28 mouse cellular contexts compared by ENCODE assay signal in genomic region chr7:102517051-102517335, GRCm38 (mm10). TPM values are rescaled to one million over a fixed set of nuclear protein-coding genes. Genes with fewer than 3 reads are reported as not detected.
DNase-seq lines count a peak whose midpoint lies in the region; ATAC-seq and TF ChIP-seq lines count a peak whose summit lies in the region.
"Had no signal": no experiment of that assay in that cellular context is flagged by ENCODE, and none has a peak within 500 bp of the region (broad histone marks: within the 10 kb centered on the region; RNA-seq: fewer than 3 reads in every experiment).

No protein-coding gene starts in this region.

- no peaks in the 10 kb centered on the region for H3K36me3 ChIP-seq in embryonic facial prominence, embryonic 14.5 days (ENCODE audit: control insufficient read depth, insufficient read depth, low read length)
- no peaks in the 10 kb centered on the region for H3K36me3 ChIP-seq in embryonic facial prominence, embryonic 10.5 days (replicated peaks)
- H3K36me3 ChIP-seq in midbrain, postnatal 0 days (ENCODE audit: insufficient read depth, low read length) = no peaks in the 10 kb centered on the region
- H3K36me3 ChIP-seq in midbrain, embryonic 11.5 days (ENCODE audit: control insufficient read depth, insufficient read depth, low read length) = no peaks in the 10 kb centered on the region
- H3K36me3 ChIP-seq in limb, embryonic 15.5 days = no peaks in the 10 kb centered on the region
- H3K36me3 ChIP-seq: embryonic facial prominence, embryonic 13.5 days; heart, embryonic 10.5 days; hindbrain, embryonic 12.5 days; intestine, embryonic 15.5 days; lung, embryonic 15.5 days; midbrain, embryonic 10.5 days; neural tube, embryonic 13.5 days had no signal

- TF ChIP-seq CTCF in layer of hippocampus, adult 2 months (conservative IDR thresholded peaks at IDR 0.05) = no peak
- no peak for TF ChIP-seq CTCF in midbrain, postnatal 0 days (IDR thresholded peaks at IDR 0.05)

- no peak for ATAC-seq in embryonic facial prominence, embryonic 14.5 days (ENCODE audit: low read depth)
- ATAC-seq in midbrain, postnatal 0 days (ENCODE audit: low FRiP score) = no peak
- no peak for ATAC-seq in midbrain, embryonic 11.5 days (ENCODE audit: low FRiP score)
- peak; percentile 22; the same call in 1 of the 2 replicates for ATAC-seq in limb, embryonic 15.5 days (ENCODE audit: insufficient number of reproducible peaks, low FRiP score, low TSS enrichment, low read depth)
- ATAC-seq: intestine, embryonic 15.5 days had no signal

- peaks cover 13% of the 10 kb centered on the region; the same call in 1 of the 2 replicates for H3K27me3 ChIP-seq in embryonic facial prominence, embryonic 14.5 days (replicated peaks; ENCODE audit: control insufficient read depth, insufficient read depth, low read length)
- H3K27me3 ChIP-seq in embryonic facial prominence, embryonic 10.5 days (replicated peaks; ENCODE audit: low read depth, poor library complexity, severe bottlenecking) = peaks cover 23% of the 10 kb centered on the region
- H3K27me3 ChIP-seq in midbrain, postnatal 0 days (ENCODE audit: insufficient read depth, low read length) = peaks cover 5% of the 10 kb centered on the region; the same call in 1 of the 2 replicates
- peaks cover 6% of the 10 kb centered on the region; the same call in 1 of the 2 replicates for H3K27me3 ChIP-seq in midbrain, embryonic 11.5 days (ENCODE audit: control insufficient read depth, insufficient read depth, low read length)
- H3K27me3 ChIP-seq in limb, embryonic 15.5 days = peaks cover 19% of the 10 kb centered on the region; the same call in 1 of the 2 replicates
- H3K27me3 ChIP-seq: intestine, embryonic 15.5 days had no signal

- no peak overlapping the region for H3K27ac ChIP-seq in embryonic facial prominence, embryonic 14.5 days (replicated peaks; ENCODE audit: low read depth, low read length)
- no peak overlapping the region for H3K27ac ChIP-seq in embryonic facial prominence, embryonic 10.5 days (replicated peaks)
- H3K27ac ChIP-seq in layer of hippocampus, adult 2 months = no peak overlapping the region
- H3K27ac ChIP-seq in midbrain, postnatal 0 days (ENCODE audit: low read depth, low read length) = no peak overlapping the region
- no peak overlapping the region for H3K27ac ChIP-seq in midbrain, embryonic 11.5 days (ENCODE audit: low read depth, low read length)
- H3K27ac ChIP-seq in limb, embryonic 15.5 days = no peak overlapping the region
- H3K27ac ChIP-seq: embryonic facial prominence, embryonic 13.5 days; heart, embryonic 10.5 days; hindbrain, embryonic 12.5 days; intestine, embryonic 15.5 days; liver, embryonic 14.5 days; lung, embryonic 15.5 days; macrophage; midbrain, embryonic 10.5 days; neural tube, embryonic 13.5 days had no signal

- no peak overlapping the region for H3K9ac ChIP-seq in embryonic facial prominence, embryonic 14.5 days (ENCODE audit: low read depth, low read length)
- H3K9ac ChIP-seq in midbrain, postnatal 0 days (replicated peaks; ENCODE audit: low read length, poor library complexity, severe bottlenecking) = no peak overlapping the region
- H3K9ac ChIP-seq in midbrain, embryonic 11.5 days (ENCODE audit: low read length) = no peak overlapping the region
- no peak overlapping the region for H3K9ac ChIP-seq in limb, embryonic 15.5 days
- H3K9ac ChIP-seq: embryonic facial prominence, embryonic 13.5 days; hindbrain, embryonic 12.5 days; intestine, embryonic 15.5 days; liver, embryonic 14.5 days; lung, embryonic 15.5 days; neural tube, embryonic 13.5 days had no signal

- H3K4me1 ChIP-seq in embryonic facial prominence, embryonic 14.5 days (ENCODE audit: control insufficient read depth, insufficient read depth, low read length) = peaks cover 9% of the 10 kb centered on the region
- peaks cover 14% of the 10 kb centered on the region for H3K4me1 ChIP-seq in embryonic facial prominence, embryonic 10.5 days
- H3K4me1 ChIP-seq in midbrain, postnatal 0 days (ENCODE audit: insufficient read depth, low read length) = no peaks in the 10 kb centered on the region
- H3K4me1 ChIP-seq in midbrain, embryonic 11.5 days (ENCODE audit: control insufficient read depth, insufficient read depth, low read length) = no peaks in the 10 kb centered on the region
- peaks cover 22% of the 10 kb centered on the region for H3K4me1 ChIP-seq in limb, embryonic 15.5 days

- no peaks in the 10 kb centered on the region for H3K9me3 ChIP-seq in embryonic facial prominence, embryonic 14.5 days (ENCODE audit: control insufficient read depth, low read length)
- H3K9me3 ChIP-seq in embryonic facial prominence, embryonic 10.5 days = no peaks in the 10 kb centered on the region
- no peaks in the 10 kb centered on the region for H3K9me3 ChIP-seq in midbrain, postnatal 0 days (ENCODE audit: low read length)
- no peaks in the 10 kb centered on the region for H3K9me3 ChIP-seq in midbrain, embryonic 11.5 days (ENCODE audit: control insufficient read depth, low read length)
- no peaks in the 10 kb centered on the region for H3K9me3 ChIP-seq in limb, embryonic 15.5 days
- H3K9me3 ChIP-seq: embryonic facial prominence, embryonic 13.5 days; heart, embryonic 10.5 days; hindbrain, embryonic 12.5 days; intestine, embryonic 15.5 days; lung, embryonic 15.5 days; midbrain, embryonic 10.5 days; neural tube, embryonic 13.5 days had no signal

- H3K4me3 ChIP-seq in embryonic facial prominence, embryonic 14.5 days (ENCODE audit: low read depth, low read length) = no peak overlapping the region
- no peak overlapping the region for H3K4me3 ChIP-seq in embryonic facial prominence, embryonic 10.5 days
- H3K4me3 ChIP-seq in layer of hippocampus, adult 2 months = no peak overlapping the region
- no peak overlapping the region for H3K4me3 ChIP-seq in midbrain, postnatal 0 days (ENCODE audit: low read depth, low read length)
- H3K4me3 ChIP-seq in midbrain, embryonic 11.5 days (ENCODE audit: low read depth, low read length) = no peak overlapping the region
- no peak overlapping the region for H3K4me3 ChIP-seq in limb, embryonic 15.5 days
- H3K4me3 ChIP-seq: embryonic facial prominence, embryonic 13.5 days; heart, embryonic 10.5 days; hindbrain, embryonic 12.5 days; intestine, embryonic 15.5 days; lung, embryonic 15.5 days; midbrain, embryonic 10.5 days; neural tube, embryonic 13.5 days had no signal

- DNase-seq in embryonic facial prominence, embryonic 14.5 days (ENCODE audit: low spot score) = peak; percentile 14
- no peak for DNase-seq in embryonic facial prominence, embryonic 10.5 days (ENCODE audit: low spot score)
- DNase-seq in layer of hippocampus, adult 2 months (ENCODE audit: low spot score in 2 of 2) = peak; percentile 10 to 16
- DNase-seq in layer of hippocampus, adult 9-11 months = no peak
- DNase-seq in midbrain, postnatal 0 days (ENCODE audit: low spot score) = peak; percentile 50
- DNase-seq in midbrain, embryonic 11.5 days (ENCODE audit: low spot score, missing footprints) = no peak
- DNase-seq: cerebellum, adult 9-10 months; gastrocnemius, postnatal 36 days; kidney, adult 9 months; kidney, postnatal 25 days; right cerebral cortex, adult 18-20 months; thymus, postnatal 36 days had no signal

- WGBS in embryonic facial prominence, embryonic 14.5 days = 76% methylated on average over 2 of the region's 2 CpGs
- 85% methylated on average over 2 of the region's 2 CpGs for WGBS in embryonic facial prominence, embryonic 10.5 days
- 49% methylated on average over 2 of the region's 2 CpGs for WGBS in midbrain, postnatal 0 days
- WGBS in midbrain, embryonic 11.5 days = 87% methylated on average over 2 of the region's 2 CpGs
- 44% methylated on average over 2 of the region's 2 CpGs for WGBS in limb, embryonic 15.5 days

- H3K4me2 ChIP-seq in embryonic facial prominence, embryonic 14.5 days (ENCODE audit: low read depth, low read length) = no peak overlapping the region
- H3K4me2 ChIP-seq in midbrain, postnatal 0 days (ENCODE audit: low read depth, low read length, poor library complexity, severe bottlenecking) = no peak overlapping the region
- H3K4me2 ChIP-seq in midbrain, embryonic 11.5 days = no peak overlapping the region
- H3K4me2 ChIP-seq in limb, embryonic 15.5 days = no peak overlapping the region
- H3K4me2 ChIP-seq: embryonic facial prominence, embryonic 13.5 days; hindbrain, embryonic 12.5 days; intestine, embryonic 15.5 days; lung, embryonic 15.5 days; neural tube, embryonic 13.5 days had no signal

RNA-seq across cellular contexts. Expression of gene Olfr547, which starts 17.6 kb away (rescaled TPM):
- not detected in 2 replicates for polyA plus RNA-seq in embryonic facial prominence, embryonic 14.5 days (2014; fragmentation: Nextera tagmentation; extraction: Ambion mirVana)
- not detected in 2 replicates for polyA plus RNA-seq in embryonic facial prominence, embryonic 10.5 days (2016; fragmentation: Nextera tagmentation; extraction: Ambion mirVana)
- not detected for total RNA-seq in layer of hippocampus, adult 2 months (2021)
- total RNA-seq in midbrain, postnatal 0 days (2014; rRNA removed) = not detected in 2 replicates
- not detected in 2 replicates for polyA plus RNA-seq in midbrain, postnatal 0 days (2015; fragmentation: Nextera tagmentation; extraction: Ambion mirVana)
- not detected in 2 replicates for polyA plus RNA-seq in midbrain, embryonic 11.5 days (2014; fragmentation: Nextera tagmentation; extraction: Ambion mirVana)
- not detected in 2 replicates for polyA plus RNA-seq in limb, embryonic 15.5 days (2015; fragmentation: Nextera tagmentation; extraction: Ambion mirVana)
- total RNA-seq: adrenal gland, postnatal 10 days; gastrocnemius, postnatal 36 days; left cerebral cortex, postnatal 36 days had no signal
- polyA plus RNA-seq: C2C12; embryonic facial prominence, embryonic 13.5 days; heart, embryonic 10.5 days; heart, postnatal 0 days; hindbrain, embryonic 12.5 days; intestine, embryonic 15.5 days; liver, embryonic 14.5 days; lung, embryonic 15.5 days; macrophage; midbrain, embryonic 10.5 days; neural tube, embryonic 13.5 days; spleen, adult 2 months; stomach, embryonic 14.5 days had no signal

RNA-seq across cellular contexts. Expression of gene Olfr545, which starts 17.6 kb away (rescaled TPM):
- polyA plus RNA-seq in embryonic facial prominence, embryonic 14.5 days (2014; fragmentation: Nextera tagmentation; extraction: Ambion mirVana) = not detected in 2 replicates
- 0.05 and 0.24 TPM in 2 replicates for polyA plus RNA-seq in embryonic facial prominence, embryonic 10.5 days (2016; fragmentation: Nextera tagmentation; extraction: Ambion mirVana)
- total RNA-seq in layer of hippocampus, adult 2 months (2021) = not detected
- total RNA-seq in midbrain, postnatal 0 days (2014; rRNA removed) = not detected in 2 replicates
- polyA plus RNA-seq in midbrain, postnatal 0 days (2015; fragmentation: Nextera tagmentation; extraction: Ambion mirVana) = 0.07 and 0.17 TPM in 2 replicates
- 0.16 TPM in 1 of 2 replicates, not detected in the other for polyA plus RNA-seq in midbrain, embryonic 11.5 days (2014; fragmentation: Nextera tagmentation; extraction: Ambion mirVana)
- 0.06 and 0.10 TPM in 2 replicates for polyA plus RNA-seq in limb, embryonic 15.5 days (2015; fragmentation: Nextera tagmentation; extraction: Ambion mirVana)
- total RNA-seq: adrenal gland, postnatal 10 days; gastrocnemius, postnatal 36 days; left cerebral cortex, postnatal 36 days had no signal
- polyA plus RNA-seq: C2C12; embryonic facial prominence, embryonic 13.5 days; heart, embryonic 10.5 days; heart, postnatal 0 days; liver, embryonic 14.5 days; lung, embryonic 15.5 days; macrophage; spleen, adult 2 months had no signal

RNA-seq across cellular contexts. Expression of gene Olfr548-ps1, which starts 23.7 kb away (rescaled TPM):
- not detected in 2 replicates for polyA plus RNA-seq in embryonic facial prominence, embryonic 14.5 days (2014; fragmentation: Nextera tagmentation; extraction: Ambion mirVana)
- polyA plus RNA-seq in embryonic facial prominence, embryonic 10.5 days (2016; fragmentation: Nextera tagmentation; extraction: Ambion mirVana) = not detected in 2 replicates
- total RNA-seq in layer of hippocampus, adult 2 months (2021) = not detected
- total RNA-seq in midbrain, postnatal 0 days (2014; rRNA removed) = not detected in 2 replicates
- polyA plus RNA-seq in midbrain, postnatal 0 days (2015; fragmentation: Nextera tagmentation; extraction: Ambion mirVana) = not detected in 2 replicates
- not detected in 2 replicates for polyA plus RNA-seq in midbrain, embryonic 11.5 days (2014; fragmentation: Nextera tagmentation; extraction: Ambion mirVana)
- not detected in 2 replicates for polyA plus RNA-seq in limb, embryonic 15.5 days (2015; fragmentation: Nextera tagmentation; extraction: Ambion mirVana)
- total RNA-seq: adrenal gland, postnatal 10 days; gastrocnemius, postnatal 36 days; left cerebral cortex, postnatal 36 days had no signal
- polyA plus RNA-seq: C2C12; embryonic facial prominence, embryonic 13.5 days; heart, embryonic 10.5 days; heart, postnatal 0 days; hindbrain, embryonic 12.5 days; intestine, embryonic 15.5 days; liver, embryonic 14.5 days; lung, embryonic 15.5 days; macrophage; midbrain, embryonic 10.5 days; neural tube, embryonic 13.5 days; spleen, adult 2 months; stomach, embryonic 14.5 days had no signal

RNA-seq across cellular contexts. Expression of gene Olfr544, which starts 28.9 kb away (rescaled TPM):
- 0.10 and 0.14 TPM in 2 replicates for polyA plus RNA-seq in embryonic facial prominence, embryonic 14.5 days (2014; fragmentation: Nextera tagmentation; extraction: Ambion mirVana)
- polyA plus RNA-seq in embryonic facial prominence, embryonic 10.5 days (2016; fragmentation: Nextera tagmentation; extraction: Ambion mirVana) = 0.10 and 0.13 TPM in 2 replicates
- not detected for total RNA-seq in layer of hippocampus, adult 2 months (2021)
- not detected in 2 replicates for total RNA-seq in midbrain, postnatal 0 days (2014; rRNA removed)
- 0.12 TPM in 1 of 2 replicates, not detected in the other for polyA plus RNA-seq in midbrain, postnatal 0 days (2015; fragmentation: Nextera tagmentation; extraction: Ambion mirVana)
- 0.04 and 0.10 TPM in 2 replicates for polyA plus RNA-seq in midbrain, embryonic 11.5 days (2014; fragmentation: Nextera tagmentation; extraction: Ambion mirVana)
- 0.09 TPM in 2 replicates for polyA plus RNA-seq in limb, embryonic 15.5 days (2015; fragmentation: Nextera tagmentation; extraction: Ambion mirVana)
- total RNA-seq: adrenal gland, postnatal 10 days; gastrocnemius, postnatal 36 days; left cerebral cortex, postnatal 36 days had no signal
- polyA plus RNA-seq: heart, postnatal 0 days; intestine, embryonic 15.5 days; macrophage; neural tube, embryonic 13.5 days; spleen, adult 2 months; stomach, embryonic 14.5 days had no signal

RNA-seq across cellular contexts. Expression of gene Olfr549, which starts 32.7 kb away (rescaled TPM):
- polyA plus RNA-seq in embryonic facial prominence, embryonic 14.5 days (2014; fragmentation: Nextera tagmentation; extraction: Ambion mirVana) = not detected in 2 replicates
- polyA plus RNA-seq in embryonic facial prominence, embryonic 10.5 days (2016; fragmentation: Nextera tagmentation; extraction: Ambion mirVana) = not detected in 2 replicates
- not detected for total RNA-seq in layer of hippocampus, adult 2 months (2021)
- total RNA-seq in midbrain, postnatal 0 days (2014; rRNA removed) = not detected in 2 replicates
- not detected in 2 replicates for polyA plus RNA-seq in midbrain, postnatal 0 days (2015; fragmentation: Nextera tagmentation; extraction: Ambion mirVana)
- polyA plus RNA-seq in midbrain, embryonic 11.5 days (2014; fragmentation: Nextera tagmentation; extraction: Ambion mirVana) = not detected in 2 replicates
- polyA plus RNA-seq in limb, embryonic 15.5 days (2015; fragmentation: Nextera tagmentation; extraction: Ambion mirVana) = not detected in 2 replicates
- total RNA-seq: adrenal gland, postnatal 10 days; gastrocnemius, postnatal 36 days; left cerebral cortex, postnatal 36 days had no signal
- polyA plus RNA-seq: C2C12; embryonic facial prominence, embryonic 13.5 days; heart, embryonic 10.5 days; heart, postnatal 0 days; hindbrain, embryonic 12.5 days; intestine, embryonic 15.5 days; liver, embryonic 14.5 days; lung, embryonic 15.5 days; macrophage; midbrain, embryonic 10.5 days; neural tube, embryonic 13.5 days; spleen, adult 2 months; stomach, embryonic 14.5 days had no signal

Comparison
In these comparisons a context has a peak if more than half of its experiments do, and no peak if none do; other contexts are left out.
1. DNase-seq: peak in embryonic facial prominence, embryonic 14.5 days (single experiment), layer of hippocampus, adult 2 months (2 of 2) and midbrain, postnatal 0 days (single experiment); none in embryonic facial prominence, embryonic 10.5 days (single experiment), layer of hippocampus, adult 9-11 months (single experiment) and midbrain, embryonic 11.5 days (single experiment).